Mouse (Mus musculus) left cerebral cortex, adult 9 months (tissue): ENCODE data around the gene Gja8.

Experiments used
- DNase-seq, 2 experiments: peaks; one replicate each; pipeline ENCODE4 v3.0.0; 2022; ENCODE audit warnings: low spot score in 2 of 2

Gene Gja8

GRCm38 (mm10) chr3:96880385-96880784, 45.4 kb downstream of the Gja8 start:
- no peak for DNase-seq

GRCm38 (mm10) chr3:96879536-96879935, 46.3 kb downstream of the Gja8 start:
- no peak for DNase-seq

GRCm38 (mm10) chr3:96874808-96875571, 50.8 kb downstream of the Gja8 start:
- no peak for DNase-seq

GRCm38 (mm10) chr3:96872501-96872900, 53.3 kb downstream of the Gja8 start:
- no peak for DNase-seq

- DNase-seq, result no peak
These were observed 54.8 kb downstream of the Gja8 start for GRCm38 (mm10) chr3:96871070-96871469.

- DNase-seq, result no peak
These were observed 55.5 kb downstream of the Gja8 start for GRCm38 (mm10) chr3:96870270-96870669.

- no peak for DNase-seq
These were observed 56.7 kb downstream of the Gja8 start for GRCm38 (mm10) chr3:96869091-96869490.

GRCm38 (mm10) chr3:96868566-96868965, 57.3 kb downstream of the Gja8 start:
- DNase-seq, result no peak

- no peak for DNase-seq
These were observed 58.0 kb downstream of the Gja8 start for GRCm38 (mm10) chr3:96867863-96868262.
